Mouse (Mus musculus) G1E-ER4 (cell line): Measurements from ENCODE around the gene D630036H23Rik. TPM values are rescaled to one million over a fixed set of nuclear protein-coding genes. Genes with fewer than 3 reads are reported as not detected.

Experiments used
- GATA1 ChIP-seq: IDR thresholded peaks from one replicate; pipeline ENCODE4 v1.8.0; 2012; ENCODE audit warnings: low read length, inconsistent platforms
- polyA plus RNA-seq: library from polyadenylated mRNA; stranded (reverse); fragments of >175 nt; gene quantifications from 2 replicates; pipeline ENCODE4 v1.2.3, GENCODE M21; 2012

The D630036H23Rik gene
- polyA plus RNA-seq, result 0.94 and 1.4 TPM in 2 replicates

- TF ChIP-seq GATA1, result no peak
Measured at GRCm38 (mm10) chr12:36381441-36382340, at the start of gene D630036H23Rik, which contains the start of gene Ispd. Gene D630036H23Rik (minus strand): TSS chr12:36382181. Gene Ispd (plus strand): TSS chr12:36381450.

- no peak for TF ChIP-seq GATA1
Measured at GRCm38 (mm10) chr12:36426163-36427045, 44.4 kb upstream of the D630036H23Rik start.

GRCm38 (mm10) chr12:36425258-36425657 lies 43.3 kb upstream of the D630036H23Rik start:
- no peak for TF ChIP-seq GATA1

GRCm38 (mm10) chr12:36423677-36424076 lies 41.7 kb upstream of the D630036H23Rik start:
- no peak for TF ChIP-seq GATA1

GRCm38 (mm10) chr12:36395115-36395514 lies 13.1 kb upstream of the D630036H23Rik start:
- no peak for TF ChIP-seq GATA1

- no peak for TF ChIP-seq GATA1
Measured at GRCm38 (mm10) chr12:36386991-36387390, 5.0 kb upstream of the D630036H23Rik start.

GRCm38 (mm10) chr12:36385386-36385785 lies 3.4 kb upstream of the D630036H23Rik start:
- TF ChIP-seq GATA1, result no peak

GRCm38 (mm10) chr12:36380806-36381205 lies 1.2 kb downstream of the D630036H23Rik start:
- no peak for TF ChIP-seq GATA1

GRCm38 (mm10) chr12:36380254-36380653 lies 1.7 kb downstream of the D630036H23Rik start:
- no peak for TF ChIP-seq GATA1

GRCm38 (mm10) chr12:36373237-36373998 lies 8.6 kb downstream of the D630036H23Rik start:
- TF ChIP-seq GATA1, result no peak

GRCm38 (mm10) chr12:36364013-36364412 lies 18.0 kb downstream of the D630036H23Rik start:
- TF ChIP-seq GATA1, result no peak

- TF ChIP-seq GATA1, result no peak
Measured at GRCm38 (mm10) chr12:36360693-36361092, 21.3 kb downstream of the D630036H23Rik start.

- TF ChIP-seq GATA1, result no peak
Measured at GRCm38 (mm10) chr12:36360064-36360463, 21.9 kb downstream of the D630036H23Rik start.

GRCm38 (mm10) chr12:36344131-36344530 lies 37.9 kb downstream of the D630036H23Rik start:
- TF ChIP-seq GATA1, result no peak

- no peak for TF ChIP-seq GATA1
Measured at GRCm38 (mm10) chr12:36333837-36334281, 48.1 kb downstream of the D630036H23Rik start.

- TF ChIP-seq GATA1, result no peak
Measured at GRCm38 (mm10) chr12:36332676-36333075, 49.3 kb downstream of the D630036H23Rik start.

Other genes starting within 250 kb of the D630036H23Rik start
- gene Ankmy2, start 225.1 kb downstream of the D630036H23Rik start, polyA plus RNA-seq, result 1.5 and 2.0 TPM in 2 replicates
- gene Bzw2, start 224.1 kb downstream of the D630036H23Rik start, polyA plus RNA-seq, result 15.0 and 23.4 TPM in 2 replicates
- gene Lrrc72, start 128.8 kb downstream of the D630036H23Rik start, polyA plus RNA-seq, result not detected in 2 replicates
- not detected in 2 replicates for gene Sostdc1, start 68.0 kb downstream of the D630036H23Rik start, polyA plus RNA-seq
- gene Ispd, start 731 bp downstream of the D630036H23Rik start, polyA plus RNA-seq, result 0.90 and 1.7 TPM in 2 replicates